Mouse (Mus musculus) left cerebral cortex, adult 18-20 months (tissue): ENCODE measurements around the gene Gsg1l. TPM values are rescaled to one million over a fixed set of nuclear protein-coding genes. Genes with fewer than 3 reads are reported as not detected.

ENCODE experiments used
- DNase-seq, 2 experiments: peaks; one replicate each; pipeline ENCODE4 v3.0.0; 2021 to 2022; ENCODE audit warnings: low spot score in 2 of 2, mixed read lengths in 1 of 2
- total RNA-seq, 2 experiments: library from RNA; stranded (reverse); gene quantifications; 2 replicates each; pipeline ENCODE4 v1.2.3; 2021

The Gsg1l gene
- total RNA-seq, 2 experiments from 2014 or later: 65.7 to 75.3 TPM

GRCm38 (mm10) chr7:126032776-126033209 is 49.4 kb downstream of the Gsg1l start:
- no peak for DNase-seq

GRCm38 (mm10) chr7:126032365-126032755 is 49.9 kb downstream of the Gsg1l start:
- no peak for DNase-seq

GRCm38 (mm10) chr7:126031598-126032364 is 50.4 kb downstream of the Gsg1l start:
- peak; percentile 41 to 67 for DNase-seq

DNA sequence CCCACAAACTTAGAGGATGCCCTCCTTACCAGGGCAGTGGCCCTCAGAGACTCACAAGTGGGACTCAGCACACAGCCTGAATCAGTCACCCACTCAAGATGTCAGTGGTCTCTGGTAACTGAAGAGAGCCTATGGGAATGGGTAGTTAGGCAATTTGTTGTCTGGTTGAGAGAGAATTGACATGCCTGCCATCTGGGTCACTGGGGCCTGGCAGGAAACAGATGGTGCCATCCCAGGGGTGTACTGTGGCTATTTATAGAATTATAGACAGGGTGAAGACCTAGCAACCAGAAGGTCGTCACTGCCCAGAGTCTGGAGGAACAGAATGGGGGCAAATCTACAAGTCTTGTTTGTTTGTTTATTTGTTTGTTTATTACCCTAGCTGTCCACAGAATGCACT is 54.8 kb downstream of the Gsg1l start:
- no peak for DNase-seq

- no peak for DNase-seq
Measured at GRCm38 (mm10) chr7:126026600-126026999, 55.6 kb downstream of the Gsg1l start.

DNA sequence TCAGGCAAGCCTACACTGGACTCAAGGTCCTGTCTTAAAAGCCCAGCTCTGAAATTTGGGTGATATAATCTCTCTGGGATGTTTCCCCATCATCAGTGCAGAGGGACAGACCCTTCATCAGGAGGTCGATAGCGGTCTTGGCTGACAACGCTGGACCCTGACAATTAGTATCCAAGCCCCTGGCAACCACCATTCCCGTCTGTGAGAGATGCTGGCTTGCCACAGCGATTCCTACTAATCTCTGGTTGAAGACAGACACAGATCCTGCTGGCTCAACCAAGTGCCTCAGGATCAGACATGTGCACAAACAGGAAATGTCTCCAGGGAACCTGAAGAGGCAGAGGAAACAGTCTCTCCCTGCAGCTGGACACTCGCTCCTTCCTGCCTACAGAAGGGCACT is 62.2 kb downstream of the Gsg1l start:
- no peak for DNase-seq

GRCm38 (mm10) chr7:126019321-126019720 is 62.9 kb downstream of the Gsg1l start:
- no peak for DNase-seq

- no peak for DNase-seq
Measured at GRCm38 (mm10) chr7:126017455-126017854, 64.8 kb downstream of the Gsg1l start.

DNA sequence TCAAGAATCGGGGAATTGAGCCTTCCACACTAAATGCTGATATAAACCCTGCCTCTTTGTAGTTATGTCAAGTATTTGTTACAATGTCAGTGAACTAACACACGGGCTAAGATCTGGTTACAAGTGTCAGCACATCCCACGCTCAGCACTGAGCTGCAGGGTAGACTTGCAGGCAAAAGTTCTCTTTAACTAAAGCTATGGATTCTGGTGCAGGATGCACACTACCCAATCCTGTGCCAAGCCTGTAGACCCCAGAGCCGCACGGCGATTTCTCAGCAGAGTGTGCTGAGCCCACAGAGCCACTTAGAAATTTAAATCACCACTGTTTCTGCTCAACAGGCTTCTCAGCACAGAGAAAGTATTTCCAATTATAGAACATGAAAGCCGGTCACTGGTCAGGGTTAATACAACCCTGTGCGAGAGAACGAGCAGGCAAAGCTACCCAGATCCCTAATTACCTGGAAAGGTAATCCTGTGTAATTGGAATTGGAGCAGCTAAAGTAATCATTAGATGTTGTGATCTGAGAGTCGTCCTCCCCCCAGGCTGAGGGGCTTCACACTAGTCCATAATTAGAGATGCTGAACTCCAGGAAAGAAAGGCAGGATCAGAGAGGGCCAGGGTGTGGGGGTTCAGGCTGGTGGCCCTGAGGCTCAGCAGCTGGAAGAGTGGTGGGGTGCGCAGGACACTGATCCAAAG is 69.7 kb downstream of the Gsg1l start:
- DNase-seq: no peak

GRCm38 (mm10) chr7:126008789-126009148 is 73.4 kb downstream of the Gsg1l start:
- DNase-seq: peak; percentile 77 to 88

DNA sequence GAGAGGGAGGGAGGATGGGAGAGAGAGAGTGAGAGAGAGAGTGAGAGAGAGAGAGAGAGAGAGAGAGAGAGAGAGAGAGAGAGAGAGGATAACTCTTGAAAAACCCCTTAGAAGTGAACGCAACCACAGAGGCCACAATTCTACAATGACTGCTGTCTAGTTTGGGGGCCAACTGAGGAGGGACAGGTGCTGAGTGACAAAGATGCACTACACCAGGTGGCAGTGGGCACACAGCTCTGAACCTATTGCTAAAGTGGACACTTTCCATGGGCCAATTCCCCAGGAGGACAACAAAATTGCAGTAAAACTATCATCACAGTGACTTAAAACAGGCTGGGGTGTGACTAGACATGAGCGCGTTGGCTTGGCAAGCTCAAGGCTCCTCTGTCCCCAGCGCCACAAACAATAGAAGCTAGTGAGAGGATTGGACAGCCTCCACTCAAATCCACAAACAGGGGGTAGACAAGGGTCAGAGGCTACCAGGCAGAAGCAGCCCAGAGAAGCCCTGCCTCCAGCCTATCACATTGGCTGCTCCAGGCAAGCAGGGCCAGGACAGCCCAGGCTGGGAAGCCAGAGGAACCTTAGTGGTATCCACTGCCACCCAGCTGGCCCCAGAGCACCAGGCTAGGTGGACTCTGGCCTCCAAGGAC is 73.9 kb downstream of the Gsg1l start:
- DNase-seq: no peak

DNA sequence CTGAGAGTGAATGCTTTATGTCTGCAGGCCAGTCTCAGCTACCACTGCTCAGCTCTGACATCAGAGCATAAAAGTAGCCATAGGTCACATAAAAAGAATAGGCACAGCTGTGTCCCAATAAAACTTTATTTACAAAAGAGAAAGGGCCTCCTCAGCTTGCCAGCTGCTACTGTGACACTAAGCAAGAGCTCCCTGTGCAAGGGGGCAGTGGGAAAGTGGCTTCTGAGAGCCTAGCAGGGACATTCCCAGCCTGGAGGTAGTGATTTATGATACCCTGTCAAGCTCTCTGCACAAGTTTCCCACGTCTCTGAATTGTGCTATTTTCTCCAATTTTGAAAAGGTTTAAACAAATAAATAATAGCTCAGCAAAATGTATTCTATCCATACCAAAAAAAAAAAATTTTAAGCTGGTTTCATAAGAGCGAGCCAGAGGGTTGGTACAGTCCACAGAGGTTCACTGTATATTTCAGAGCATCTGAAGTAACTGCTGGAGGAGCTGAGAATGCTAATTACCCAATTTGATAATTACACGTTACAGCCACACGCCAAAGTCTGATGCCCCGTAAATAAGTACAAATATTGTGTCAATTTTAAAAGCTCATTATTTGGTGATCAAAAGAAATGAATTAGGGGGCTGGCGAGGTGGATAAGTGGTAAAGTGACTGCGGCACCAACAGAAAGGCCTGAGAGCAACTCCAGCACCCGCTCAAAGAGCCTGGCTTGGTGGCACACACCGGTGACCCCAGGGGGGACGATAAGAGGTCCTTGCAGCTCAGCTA is 74.9 kb downstream of the Gsg1l start:
- DNase-seq: no peak

DNA sequence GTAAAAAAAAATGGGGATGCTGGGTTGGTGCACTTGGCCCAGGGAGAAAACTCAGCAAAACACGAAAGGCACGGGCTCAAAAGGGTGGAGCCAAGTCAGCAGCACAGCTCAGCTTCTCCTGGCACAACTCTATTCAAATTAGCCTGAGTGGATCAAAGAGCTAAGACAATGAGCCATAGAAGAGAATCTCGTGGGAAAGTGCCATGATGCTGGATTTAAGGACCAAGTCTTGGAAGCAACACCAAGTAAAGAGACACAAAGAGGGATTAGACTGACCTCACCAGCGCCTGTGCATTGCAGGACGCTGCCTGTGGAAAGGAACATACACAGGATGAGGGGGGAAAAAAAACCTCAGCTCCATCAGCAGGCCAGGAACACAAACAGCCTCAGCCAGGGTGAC is 76.9 kb downstream of the Gsg1l start:
- no peak for DNase-seq

GRCm38 (mm10) chr7:126001683-126002082 is 80.5 kb downstream of the Gsg1l start:
- DNase-seq: no peak

DNA sequence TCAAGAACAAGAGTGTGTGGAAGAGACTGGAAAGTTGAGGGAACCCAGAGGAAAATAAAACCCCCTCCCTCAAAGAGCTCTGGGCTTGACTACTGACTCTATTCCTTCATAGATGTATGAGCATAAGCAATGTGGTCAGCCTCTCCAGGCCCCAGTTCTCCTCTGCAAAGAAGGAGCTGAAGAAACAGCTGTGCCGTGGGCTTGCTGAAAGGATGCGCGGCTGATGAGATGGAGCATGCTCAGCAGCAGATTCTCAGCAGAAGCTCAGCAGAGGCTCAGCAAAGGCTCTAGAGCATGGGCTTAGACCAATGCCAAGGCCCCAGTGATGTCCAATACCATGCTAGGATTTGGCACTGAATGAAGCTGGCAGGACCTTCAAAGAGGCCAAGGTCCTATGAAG is 82.3 kb downstream of the Gsg1l start:
- DNase-seq: peak; percentile 59 to 75

- no peak for DNase-seq
Measured at GRCm38 (mm10) chr7:125996151-125996550, 86.1 kb downstream of the Gsg1l start.

DNA sequence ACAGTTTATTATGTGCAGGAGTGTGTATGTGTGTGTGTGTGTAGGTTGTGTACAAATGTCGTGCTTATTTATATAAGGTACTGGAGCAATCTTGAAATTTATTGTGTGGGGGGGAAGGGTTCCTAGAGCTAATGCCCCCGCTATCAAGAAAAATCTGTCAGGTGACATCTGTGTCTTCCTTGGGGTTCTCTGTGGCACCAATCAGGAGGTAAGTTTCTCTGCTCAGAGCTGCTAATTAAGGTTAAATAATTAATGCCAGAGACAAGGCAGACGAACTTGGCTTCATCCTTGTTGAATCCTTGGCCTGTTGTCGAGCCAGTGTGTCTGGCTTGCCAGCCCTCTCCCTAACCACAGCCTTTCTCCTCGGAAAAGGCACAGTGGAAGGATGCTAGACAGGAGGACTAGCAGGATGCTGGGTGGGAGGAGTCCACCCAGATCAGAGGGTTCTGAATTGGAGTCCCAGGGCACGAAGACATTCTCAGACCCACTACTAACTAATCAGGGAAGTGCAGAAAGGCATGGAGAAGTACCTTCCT is 89.8 kb downstream of the Gsg1l start:
- no peak for DNase-seq

- DNase-seq: no peak
Measured at GRCm38 (mm10) chr7:125991846-125992245, 90.4 kb downstream of the Gsg1l start.

- DNase-seq: no peak
Measured at GRCm38 (mm10) chr7:125989969-125990368, 92.2 kb downstream of the Gsg1l start.

DNA sequence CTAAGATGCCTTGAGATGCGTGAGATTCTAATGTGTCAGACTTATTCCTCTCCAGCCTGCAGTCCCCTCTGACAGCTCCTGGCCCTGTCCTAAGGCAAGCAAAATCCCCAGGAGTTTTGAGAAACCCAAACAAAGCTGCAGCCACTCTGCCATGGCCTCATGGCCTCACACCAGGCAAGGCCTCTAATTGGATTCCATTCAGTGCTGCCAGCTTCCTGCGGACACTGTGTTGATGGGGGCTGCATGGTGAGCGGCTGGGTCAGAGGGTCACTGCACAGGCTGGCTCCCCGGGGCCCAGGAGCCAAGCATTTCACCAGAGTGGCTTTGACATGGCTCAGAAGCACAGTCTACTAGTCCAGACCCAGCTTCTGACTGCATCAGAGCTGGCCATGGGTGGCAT is 92.7 kb downstream of the Gsg1l start:
- DNase-seq: no peak

- DNase-seq: no peak
Measured at GRCm38 (mm10) chr7:125988326-125988725, 93.9 kb downstream of the Gsg1l start.
